Mouse (Mus musculus): ENCODE results near the gene 1700025G04Rik.

DNA sequence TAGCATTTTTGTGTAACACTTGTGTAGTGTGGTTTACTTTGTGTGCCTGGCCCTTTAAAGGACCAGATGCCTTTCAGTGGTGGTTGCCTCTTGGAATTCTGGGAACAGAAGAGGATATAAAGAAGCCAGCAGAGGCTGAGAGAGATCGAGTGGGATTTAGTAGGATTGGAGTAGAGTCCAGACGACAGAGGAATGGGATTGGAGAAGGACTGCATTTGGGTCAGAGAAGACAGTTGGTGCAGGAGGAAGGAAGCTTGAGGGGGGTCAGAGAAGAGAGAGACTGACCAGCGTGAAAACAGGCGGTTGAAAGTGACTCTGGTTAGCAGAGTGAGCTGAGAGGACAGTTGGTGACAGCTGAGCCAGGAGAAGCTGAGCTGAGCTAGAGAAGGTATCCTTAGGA lies 142.4 kb downstream of the 1700025G04Rik start:
- TF ChIP-seq CTCF (IDR thresholded peaks at IDR 0.05; ENCODE audit: low read depth, low read length) (no peak), POLR2A (IDR thresholded peaks at IDR 0.05; ENCODE audit: extremely low read depth, insufficient read depth, low read length) (no peak)

Data from liver, adult 2 months (tissue).